Mouse (Mus musculus): ENCODE data around the gene Usp21.

- TF ChIP-seq CTCF (IDR thresholded peaks at IDR 0.05; ENCODE audit: insufficient read depth, low read depth, low read length), result no peak
- TF ChIP-seq POLR2A (IDR thresholded peaks at IDR 0.05; ENCODE audit: insufficient read depth, low read depth, low read length), result no peak
Observed at GRCm38 (mm10) chr1:171248386-171249226, 39.2 kb downstream of the Usp21 start.

Data from olfactory bulb, adult 2 months (tissue).